Comparison of ENCODE assay signal across 12 mouse cellular contexts in the genomic region with DNA sequence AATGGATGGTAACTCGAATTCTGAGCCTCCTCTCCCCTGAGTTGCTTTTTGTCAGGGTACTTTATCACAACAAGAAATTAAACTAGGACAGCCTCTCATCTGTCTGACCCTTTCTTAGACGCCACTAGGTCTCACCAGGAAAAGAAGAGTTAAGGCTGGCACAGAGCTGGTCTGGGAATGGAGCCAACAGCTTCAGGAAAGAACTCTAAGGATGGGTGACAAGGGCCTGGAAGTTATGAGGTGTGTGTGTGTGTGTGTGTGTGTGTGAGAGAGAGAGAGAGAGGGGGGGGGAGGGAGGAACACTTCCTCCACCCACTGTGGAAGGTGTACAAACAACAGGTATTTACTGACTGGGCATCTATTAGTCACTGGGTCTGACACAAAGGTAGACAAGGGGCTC.
DNase-seq lines count a peak whose midpoint lies in the region; ATAC-seq and TF ChIP-seq lines count a peak whose summit lies in the region.
"Had no signal": no experiment of that assay in that cellular context is flagged by ENCODE, and none has a peak within 500 bp of the region (broad histone marks: within the 10 kb centered on the region; RNA-seq: fewer than 3 reads in every experiment).

No protein-coding gene starts in this region.

- no peaks in the 10 kb centered on the region for H3K27me3 ChIP-seq in heart, embryonic 16.5 days (ENCODE audit: control insufficient read depth, insufficient read depth, low read length)
- H3K27me3 ChIP-seq in stomach, postnatal 0 days (ENCODE audit: control insufficient read depth, insufficient read depth, low read length): no peaks in the 10 kb centered on the region

- peaks cover 44% of the 10 kb centered on the region for H3K4me1 ChIP-seq in heart, embryonic 16.5 days (ENCODE audit: control insufficient read depth, insufficient read depth, low read length)
- H3K4me1 ChIP-seq in stomach, postnatal 0 days (replicated peaks; ENCODE audit: control insufficient read depth, insufficient read depth): 0 out of 2 replicates have a peak, but pooled peaks cover 13% of the 10 kb centered on the region

- no peak overlapping the region; the same call in 1 of the 2 replicates for H3K9ac ChIP-seq in heart, embryonic 16.5 days (ENCODE audit: low read length)
- H3K9ac ChIP-seq in stomach, postnatal 0 days (ENCODE audit: low read length): no peak overlapping the region
- H3K9ac ChIP-seq: liver, embryonic 12.5 days had no signal

- peak overlapping the region; percentile 40 for H3K27ac ChIP-seq in heart, embryonic 16.5 days (ENCODE audit: low read length)
- no peak overlapping the region for H3K27ac ChIP-seq in stomach, postnatal 0 days (replicated peaks)
- H3K27ac ChIP-seq: liver, embryonic 12.5 days had no signal

- 29% methylated on average over 2 of the region's 2 CpGs for WGBS in heart, embryonic 16.5 days
- WGBS in stomach, postnatal 0 days: 33% methylated on average over 2 of the region's 2 CpGs

- no peak for DNase-seq in heart, adult 8-10 months (ENCODE audit: low spot score)
- peak; percentile 30 for DNase-seq in right cerebral cortex, postnatal 14 days
- no peak for DNase-seq in right cerebral cortex, adult 2 months (ENCODE audit: low spot score in 2 of 2)
- peak; percentile 75 for DNase-seq in kidney, postnatal 10 days
- DNase-seq in stomach, postnatal 0 days (ENCODE audit: low spot score): peak; percentile 53
- no peak for DNase-seq in thymus, postnatal 36 days
- DNase-seq in thymus, adult 18-20 months: no peak

- H3K9me3 ChIP-seq in heart, embryonic 16.5 days (replicated peaks; ENCODE audit: control insufficient read depth, low read length): no peaks in the 10 kb centered on the region
- H3K9me3 ChIP-seq in stomach, postnatal 0 days (ENCODE audit: control insufficient read depth, low read length): no peaks in the 10 kb centered on the region
- H3K9me3 ChIP-seq: G1E; liver, embryonic 12.5 days had no signal

- TF ChIP-seq CTCF in stomach, postnatal 0 days (IDR thresholded peaks at IDR 0.05; ENCODE audit: low read depth): no peak

- H3K4me3 ChIP-seq in heart, embryonic 16.5 days (ENCODE audit: low read length): no peak overlapping the region
- H3K4me3 ChIP-seq in stomach, postnatal 0 days (ENCODE audit: low read depth, low read length): no peak overlapping the region
- H3K4me3 ChIP-seq: erythroblast, embryonic 14.5 days; liver, embryonic 12.5 days; myocyte had no signal

- 0 out of 2 replicates have a peak, but pooled peaks have one; percentile 52 for ATAC-seq in heart, embryonic 16.5 days (replicated peaks; ENCODE audit: extremely low read depth, insufficient read depth, low FRiP score)
- peak; percentile 36; the same call in 1 of the 2 replicates for ATAC-seq in stomach, postnatal 0 days (ENCODE audit: low FRiP score, low TSS enrichment)
- ATAC-seq: liver, embryonic 12.5 days had no signal

- no peak for TF ChIP-seq EP300 in stomach, postnatal 0 days (optimal IDR thresholded peaks at IDR 0.05)

- no peak overlapping the region for H3K4me2 ChIP-seq in heart, embryonic 16.5 days (ENCODE audit: low read depth, low read length)
- H3K4me2 ChIP-seq in stomach, postnatal 0 days (replicated peaks; ENCODE audit: low read depth): no peak overlapping the region
- H3K4me2 ChIP-seq: liver, embryonic 12.5 days had no signal

- peaks cover 3% of the 10 kb centered on the region; the same call in 1 of the 2 replicates for H3K36me3 ChIP-seq in heart, embryonic 16.5 days (ENCODE audit: control insufficient read depth, insufficient read depth)
- no peaks in the 10 kb centered on the region for H3K36me3 ChIP-seq in stomach, postnatal 0 days (ENCODE audit: control insufficient read depth, insufficient read depth, low read length)
- H3K36me3 ChIP-seq: G1E; liver, embryonic 12.5 days had no signal

Comparison
In these comparisons a context has a peak if more than half of its experiments do, and no peak if none do; other contexts are left out.
1. DNase-seq: peak in right cerebral cortex, postnatal 14 days (single experiment), kidney, postnatal 10 days (single experiment) and stomach, postnatal 0 days (single experiment); none in heart, adult 8-10 months (single experiment), right cerebral cortex, adult 2 months (0 of 2), thymus, postnatal 36 days (0 of 2) and thymus, adult 18-20 months (0 of 2).